Mouse (Mus musculus): Measurements from ENCODE around the gene Gm15155. TPM values are rescaled to one million over a fixed set of nuclear protein-coding genes. Genes with fewer than 3 reads are reported as not detected.

The Gm15155 gene
- polyA plus RNA-seq (2017; shearing (Covaris generic)) = not detected

GRCm38 (mm10) chrX:155624341-155624841 is at the start of gene Gm15155:
TSS of gene Gm15155 (plus strand) at chrX:155624741.

GRCm38 (mm10) chrX:155623701-155624281 is 750 bp upstream of the Gm15155 start, which contains the start of gene Ptchd1:
TSS of gene Ptchd1 (minus strand) at chrX:155623814.

Other genes starting within 250 kb of the Gm15155 start
- gene Ptchd1, start 927 bp upstream of the Gm15155 start, polyA plus RNA-seq (2017; shearing (Covaris generic)) = not detected

Data from naive thymus-derived CD4-positive, alpha-beta T cell, adult 5 months (primary cell).